Mouse (Mus musculus) CH12.LX (cell line): ENCODE results near the gene Adgrl3.

Source experiments
- CHD2 ChIP-seq: IDR thresholded peaks from 2 replicates; pipeline ENCODE4 v1.6.1; 2011; ENCODE audit warnings: low read length, improper control_type of control experiment
- CTCF ChIP-seq, 2 experiments: IDR thresholded peaks in 1 of 2; conservative IDR thresholded peaks in 1 of 2; 2 replicates each; pipeline ENCODE4 v1.5.1; 2011 to 2012; ENCODE audit warnings: low read depth in 2 of 2, low read length in 2 of 2, improper control_type of control experiment in 1 of 2, inconsistent platforms in 1 of 2, mild to moderate bottlenecking in 1 of 2, moderate library complexity in 1 of 2
- E2F4 ChIP-seq: IDR thresholded peaks from 2 replicates; pipeline ENCODE4 v1.6.1; 2011; ENCODE audit warnings: low read depth, low read length, improper control_type of control experiment; ENCODE audit not compliant: insufficient replicate concordance
- EP300 ChIP-seq: IDR thresholded peaks from 2 replicates; pipeline ENCODE4 v1.6.1; 2011; ENCODE audit warnings: low read length, improper control_type of control experiment
- JUND ChIP-seq: conservative IDR thresholded peaks from 2 replicates; pipeline ENCODE4 v1.6.1; 2011; ENCODE audit warnings: low read depth, low read length, improper control_type of control experiment
- MEF2A ChIP-seq: IDR thresholded peaks from 2 replicates; pipeline ENCODE4 v1.6.1; 2014; ENCODE audit warnings: low read depth, mild to moderate bottlenecking, inconsistent platforms, low read length, improper control_type of control experiment, borderline replicate concordance
- MYC ChIP-seq: IDR thresholded peaks from 2 replicates; pipeline ENCODE4 v1.6.1; 2011; ENCODE audit warnings: low read depth, mild to moderate bottlenecking, improper control_type of control experiment, low read length
- PAX5 ChIP-seq: IDR thresholded peaks from 2 replicates; pipeline ENCODE4 v1.6.1; 2012; ENCODE audit warnings: low read length, inconsistent platforms, mixed read lengths
- POLR2A ChIP-seq: IDR thresholded peaks from 2 replicates; pipeline ENCODE4 v1.6.1; 2011; ENCODE audit warnings: low read depth, mild to moderate bottlenecking, improper control_type of control experiment, low read length
- SIN3A ChIP-seq: IDR thresholded peaks from 2 replicates; pipeline ENCODE4 v1.6.1; 2012; ENCODE audit warnings: low read length, improper control_type of control experiment, inconsistent platforms
- UBTF ChIP-seq: IDR thresholded peaks from 2 replicates; pipeline ENCODE4 v1.6.1; 2012; ENCODE audit warnings: low read depth, mild to moderate bottlenecking, inconsistent platforms, low read length, improper control_type of control experiment, moderate library complexity
- USF1 ChIP-seq: IDR thresholded peaks from 2 replicates; pipeline ENCODE4 v1.6.1; 2014; ENCODE audit warnings: low read depth, mild to moderate bottlenecking, inconsistent platforms, low read length, improper control_type of control experiment
- USF2 ChIP-seq: conservative IDR thresholded peaks from 2 replicates; pipeline ENCODE4 v1.6.1; 2011; ENCODE audit warnings: low read depth, low read length, improper control_type of control experiment
- ZC3H11A ChIP-seq: IDR thresholded peaks from 2 replicates; pipeline ENCODE4 v1.6.1; 2012; ENCODE audit warnings: low read depth, mild to moderate bottlenecking, inconsistent platforms, low read length, improper control_type of control experiment

DNA sequence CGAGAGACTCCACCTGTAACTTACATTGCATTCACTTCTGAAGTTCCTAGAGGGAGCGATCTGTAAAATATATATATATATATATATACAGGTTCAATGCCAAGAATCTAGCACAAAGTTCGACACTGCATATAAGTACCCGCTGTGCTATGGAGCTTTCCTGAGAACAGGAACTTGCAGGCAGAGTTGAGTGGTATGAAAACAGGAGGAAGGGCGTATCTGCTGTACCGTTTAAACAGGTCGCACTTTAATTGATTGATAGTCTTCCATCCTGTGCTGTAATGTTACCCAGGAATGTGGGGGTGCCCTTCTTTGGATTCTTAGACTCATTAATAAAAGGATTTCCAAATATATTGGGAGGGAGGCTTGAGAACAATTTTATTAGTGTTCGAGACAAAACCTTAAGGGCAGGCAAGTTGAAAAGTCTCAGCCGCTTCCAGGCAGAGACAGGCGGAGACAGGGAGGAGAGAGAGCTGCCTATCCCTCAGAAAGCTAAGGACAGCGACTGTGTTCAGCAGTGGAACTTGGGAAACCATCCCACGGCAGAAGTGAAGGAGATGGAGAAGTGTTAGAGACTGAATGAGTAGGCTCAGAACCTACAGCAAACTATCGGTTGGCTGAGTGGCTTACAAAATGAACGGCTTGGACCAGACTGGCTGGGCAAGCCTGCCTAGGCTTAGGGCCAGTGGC is 570.2 kb downstream of the Adgrl3 start:
- TF ChIP-seq CTCF (conservative IDR thresholded peaks at IDR 0.05 in 1 of 2, IDR thresholded peaks at IDR 0.05 in 1 of 2; ENCODE audit: low read depth in 2 of 2, low read length in 2 of 2) (no peak), E2F4 (no peak), PAX5 (no peak), SIN3A (no peak), MEF2A (no peak), CHD2 (no peak), ZC3H11A (no peak), MYC (no peak), POLR2A (no peak), EP300 (no peak), USF1 (no peak), UBTF (no peak), USF2 (no peak), JUND (no peak)
